Comparison of ENCODE assay signal across 22 mouse cellular contexts in genomic region chr12:112570160-112570559, GRCm38 (mm10). TPM values are rescaled to one million over a fixed set of nuclear protein-coding genes. Genes with fewer than 3 reads are reported as not detected.
DNase-seq lines count a peak whose midpoint lies in the region; ATAC-seq and TF ChIP-seq lines count a peak whose summit lies in the region.
"Had no signal": no experiment of that assay in that cellular context is flagged by ENCODE, and none has a peak within 500 bp of the region (broad histone marks: within the 10 kb centered on the region; RNA-seq: fewer than 3 reads in every experiment).

No protein-coding gene starts in this region.

- WGBS in lung, postnatal 0 days, result 61% methylated on average over 8 of the region's 8 CpGs

- no peak for DNase-seq in layer of hippocampus, adult 2 months (ENCODE audit: low spot score in 2 of 2)
- no peak for DNase-seq in layer of hippocampus, postnatal 10 days (ENCODE audit: low spot score in 2 of 2)
- DNase-seq in lung, postnatal 0 days (ENCODE audit: low spot score), result peak; percentile 54
- DNase-seq in lung, postnatal 25 days (ENCODE audit: low spot score), result no peak
- DNase-seq: adrenal gland, adult 2 months; adrenal gland, postnatal 10 days; adrenal gland, postnatal 25 days; cerebellum, adult 11 months; cerebellum, adult 18-20 months; cerebellum, adult 8-10 months; cerebellum, adult 9-11 months; cerebellum, postnatal 14 days; cerebellum, postnatal 36 days; embryo, embryonic 11 days had no signal

- H3K4me3 ChIP-seq in layer of hippocampus, adult 2 months, result no peak overlapping the region
- no peak overlapping the region for H3K4me3 ChIP-seq in lung, postnatal 0 days (ENCODE audit: low read depth, low read length)
- H3K4me3 ChIP-seq: embryonic facial prominence, embryonic 13.5 days; embryonic facial prominence, embryonic 15.5 days; erythroblast, embryonic 14.5 days; forebrain, embryonic 10.5 days; forebrain, embryonic 12.5 days had no signal

- no peak for TF ChIP-seq EP300 in lung, postnatal 0 days (IDR thresholded peaks at IDR 0.05)

- TF ChIP-seq CTCF in layer of hippocampus, adult 2 months (conservative IDR thresholded peaks at IDR 0.05), result no peak
- no peak for TF ChIP-seq CTCF in lung, postnatal 0 days (IDR thresholded peaks at IDR 0.05)

- no peaks in the 10 kb centered on the region for H3K36me3 ChIP-seq in lung, postnatal 0 days (ENCODE audit: insufficient read depth, low read length)
- H3K36me3 ChIP-seq: embryonic facial prominence, embryonic 13.5 days; embryonic facial prominence, embryonic 15.5 days; forebrain, embryonic 10.5 days; forebrain, embryonic 12.5 days had no signal

- no peak overlapping the region for H3K9ac ChIP-seq in lung, postnatal 0 days (replicated peaks; ENCODE audit: low read depth)
- H3K9ac ChIP-seq: embryonic facial prominence, embryonic 13.5 days; embryonic facial prominence, embryonic 15.5 days; forebrain, embryonic 12.5 days had no signal

- H3K27me3 ChIP-seq in lung, postnatal 0 days (replicated peaks; ENCODE audit: insufficient read depth, low read length), result no peaks in the 10 kb centered on the region
- H3K27me3 ChIP-seq: embryonic facial prominence, embryonic 13.5 days; embryonic facial prominence, embryonic 15.5 days; forebrain, embryonic 12.5 days had no signal

- H3K27ac ChIP-seq in layer of hippocampus, adult 2 months, result peak overlapping the region; percentile 28; the same call in 1 of the 2 replicates
- no peak overlapping the region for H3K27ac ChIP-seq in lung, postnatal 0 days (ENCODE audit: low read length)
- H3K27ac ChIP-seq: embryonic facial prominence, embryonic 13.5 days; embryonic facial prominence, embryonic 15.5 days; forebrain, embryonic 10.5 days; forebrain, embryonic 12.5 days had no signal

- H3K4me2 ChIP-seq in lung, postnatal 0 days (replicated peaks; ENCODE audit: low read depth, low read length), result no peak overlapping the region
- H3K4me2 ChIP-seq: embryonic facial prominence, embryonic 13.5 days; embryonic facial prominence, embryonic 15.5 days; forebrain, embryonic 12.5 days had no signal

- H3K9me3 ChIP-seq in lung, postnatal 0 days (ENCODE audit: low read length), result no peaks in the 10 kb centered on the region
- H3K9me3 ChIP-seq: embryonic facial prominence, embryonic 13.5 days; embryonic facial prominence, embryonic 15.5 days; forebrain, embryonic 10.5 days; forebrain, embryonic 12.5 days had no signal

- H3K4me1 ChIP-seq in lung, postnatal 0 days (ENCODE audit: insufficient read depth, low read depth, low read length), result no peaks in the 10 kb centered on the region
- H3K4me1 ChIP-seq: embryonic facial prominence, embryonic 13.5 days; embryonic facial prominence, embryonic 15.5 days had no signal

- peak; percentile 65 for ATAC-seq in lung, postnatal 0 days
- ATAC-seq: forebrain, embryonic 14.5 days; forebrain, embryonic 16.5 days had no signal

RNA-seq across cellular contexts. Expression of gene Inf2, which starts 18.4 kb away (rescaled TPM):
- 100 to 1,000 TPM; 131 to 138 TPM for total RNA-seq in layer of hippocampus, adult 2 months (2021)
- total RNA-seq in layer of hippocampus, postnatal 10 days (2021), result 10 to 100 TPM; 80.9 to 91.4 TPM
- polyA plus RNA-seq in lung, postnatal 0 days (2015; fragmentation: Nextera tagmentation; extraction: Ambion mirVana), result 4.9 and 5.2 TPM in 2 replicates

RNA-seq across cellular contexts. Expression of gene Adssl1, which starts 49.7 kb away (rescaled TPM):
- total RNA-seq in layer of hippocampus, adult 2 months (2021), result 10 to 100 TPM; 10.1 to 10.6 TPM
- 1 to 10 TPM; 2.1 to 2.4 TPM for total RNA-seq in layer of hippocampus, postnatal 10 days (2021)
- polyA plus RNA-seq in lung, postnatal 0 days (2015; fragmentation: Nextera tagmentation; extraction: Ambion mirVana), result 29.9 and 43.0 TPM in 2 replicates

RNA-seq across cellular contexts. Expression of gene Tmem179, which starts 53.6 kb away (rescaled TPM):
- 100 to 1,000 TPM; 116 to 121 TPM for total RNA-seq in layer of hippocampus, adult 2 months (2021)
- total RNA-seq in layer of hippocampus, postnatal 10 days (2021), result 100 to 1,000 TPM; 108 to 118 TPM
- polyA plus RNA-seq in lung, postnatal 0 days (2015; fragmentation: Nextera tagmentation; extraction: Ambion mirVana), result 0.07 TPM in 1 of 2 replicates, not detected in the other
- total RNA-seq: common myeloid progenitor, adult 5-6 weeks had no signal
- polyA plus RNA-seq: erythroblast, embryonic 14.5 days had no signal
